Mouse (Mus musculus): ENCODE results near the gene Ccdc43.

Gene Ccdc43

GRCm38 (mm10) chr11:102665637-102666435, 31.7 kb downstream of the Ccdc43 start:
- DNase-seq (ENCODE audit: extremely low spot score, low read depth, low spot score): no peak

DNA sequence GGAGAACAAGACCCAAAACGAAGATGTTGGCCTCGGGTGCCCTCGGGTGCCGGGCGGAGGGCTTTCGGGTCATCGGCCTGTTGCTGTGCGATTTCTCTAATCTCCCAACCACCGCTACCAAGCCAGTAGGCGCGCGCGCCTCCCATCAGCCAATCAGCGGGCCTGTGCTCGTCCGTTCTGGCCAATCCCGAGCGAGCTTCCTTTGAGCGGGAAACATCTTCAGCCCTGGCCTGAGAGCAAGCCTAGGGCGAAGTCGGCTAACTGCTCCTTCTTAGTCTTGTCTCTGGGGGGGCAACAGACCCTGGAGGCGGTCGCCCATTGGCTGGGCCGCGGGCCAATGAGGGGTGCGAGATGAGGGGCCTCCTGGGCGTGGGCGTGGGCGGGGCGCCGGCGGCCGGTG, 32.4 kb downstream of the Ccdc43 start:
- DNase-seq (ENCODE audit: extremely low spot score, low read depth, low spot score): no peak

DNA sequence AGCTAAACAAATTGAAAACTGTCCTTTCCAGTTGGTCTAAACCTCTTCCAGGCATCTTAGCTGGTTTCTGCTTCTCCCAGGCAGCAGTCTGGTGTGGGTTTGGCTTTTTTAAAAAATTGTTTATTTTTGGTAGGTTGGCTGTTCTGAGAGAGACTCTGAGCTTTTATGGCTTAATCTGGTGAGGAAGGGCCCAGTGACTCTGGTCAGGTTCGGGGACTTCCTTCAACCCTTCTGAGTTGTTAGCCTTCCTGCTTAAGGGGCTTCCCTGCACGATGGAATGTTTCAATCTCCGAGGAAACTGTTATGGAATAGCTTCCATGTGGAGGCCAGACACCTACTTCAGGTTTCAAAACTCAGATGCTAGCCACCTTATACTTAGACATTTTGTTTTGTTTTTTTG, 34.2 kb downstream of the Ccdc43 start, which contains the start of gene Meioc:
Gene Meioc (plus strand): TSS at position 301 of the 400 bp plus-strand sequence.
- DNase-seq (ENCODE audit: extremely low spot score, low read depth, low spot score): no peak

DNA sequence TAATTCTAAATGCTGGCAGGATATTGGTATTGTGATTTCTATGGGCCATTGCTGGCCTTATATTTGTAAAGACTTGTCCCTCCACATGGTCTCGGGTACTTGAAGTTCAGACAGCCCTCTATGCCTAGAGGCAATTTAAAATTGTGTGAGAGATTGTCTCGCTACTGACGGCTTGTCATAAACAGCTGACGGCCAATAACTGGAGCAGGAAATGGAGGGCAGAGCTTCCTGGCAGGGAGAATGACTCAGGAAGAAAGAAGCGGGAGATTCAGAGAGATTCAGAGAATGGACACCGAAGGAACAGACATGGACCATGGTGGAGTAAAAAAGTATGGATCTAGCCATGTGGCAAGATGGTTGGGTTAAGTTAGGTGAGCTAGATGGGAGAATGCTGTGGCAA, 40.7 kb downstream of the Ccdc43 start:
- DNase-seq (ENCODE audit: extremely low spot score, low read depth, low spot score): no peak

DNA sequence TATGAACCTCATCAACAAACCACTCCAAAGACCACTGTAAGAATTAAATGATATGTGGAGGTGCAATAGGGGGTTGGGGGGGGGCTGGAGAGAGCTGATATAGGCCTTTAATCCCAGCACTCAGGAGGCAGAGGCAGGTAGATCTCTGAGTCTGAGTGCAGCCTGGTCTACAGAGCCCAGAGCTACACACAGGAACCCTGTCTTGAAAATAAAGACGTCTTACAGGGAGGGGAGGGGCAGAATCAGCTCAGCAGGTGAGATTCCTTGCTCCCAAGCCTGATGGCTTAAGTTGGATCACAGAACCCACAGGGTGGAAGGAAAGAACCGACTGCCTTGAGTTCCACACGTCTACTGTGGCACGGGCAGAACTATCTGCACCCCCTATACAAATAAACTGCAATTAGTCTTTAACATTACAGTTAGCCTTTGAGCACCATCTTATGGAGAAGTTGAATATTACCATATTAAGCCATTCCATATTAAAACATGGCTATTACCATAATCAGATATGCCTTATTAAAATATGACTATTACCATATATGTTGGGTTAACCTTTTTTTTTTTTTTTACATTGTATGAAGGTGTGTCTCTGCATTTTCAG, 41.2 kb downstream of the Ccdc43 start:
- DNase-seq (ENCODE audit: extremely low spot score, low read depth, low spot score): no peak

- no peak for DNase-seq (ENCODE audit: extremely low spot score, low read depth, low spot score)
Measured at GRCm38 (mm10) chr11:102655888-102656287, 41.7 kb downstream of the Ccdc43 start.

GRCm38 (mm10) chr11:102652844-102653243, 44.7 kb downstream of the Ccdc43 start:
- no peak for DNase-seq (ENCODE audit: extremely low spot score, low read depth, low spot score)

- no peak for DNase-seq (ENCODE audit: extremely low spot score, low read depth, low spot score)
Measured at GRCm38 (mm10) chr11:102651381-102651780, 46.2 kb downstream of the Ccdc43 start.

DNA sequence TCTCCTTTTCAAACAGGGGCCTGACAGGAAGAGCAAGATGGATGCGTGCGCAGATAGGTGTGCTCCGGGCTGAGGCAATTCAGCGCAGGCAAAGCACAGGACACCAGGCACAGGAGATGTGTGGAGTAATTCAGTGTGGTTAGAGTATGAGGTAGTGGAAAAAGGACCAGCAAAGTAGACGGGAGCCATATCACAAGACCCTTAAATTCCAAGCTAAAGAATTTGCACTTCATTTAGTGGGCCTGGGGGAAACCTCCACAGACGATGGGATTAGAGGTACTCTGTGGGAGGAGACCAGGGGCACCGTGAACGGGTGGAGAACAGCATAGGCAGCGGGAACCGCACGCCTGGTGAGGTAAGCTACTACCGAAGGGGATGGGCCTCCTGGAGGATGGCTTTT, 49.7 kb downstream of the Ccdc43 start:
- DNase-seq (ENCODE audit: extremely low spot score, low read depth, low spot score): no peak

DNA sequence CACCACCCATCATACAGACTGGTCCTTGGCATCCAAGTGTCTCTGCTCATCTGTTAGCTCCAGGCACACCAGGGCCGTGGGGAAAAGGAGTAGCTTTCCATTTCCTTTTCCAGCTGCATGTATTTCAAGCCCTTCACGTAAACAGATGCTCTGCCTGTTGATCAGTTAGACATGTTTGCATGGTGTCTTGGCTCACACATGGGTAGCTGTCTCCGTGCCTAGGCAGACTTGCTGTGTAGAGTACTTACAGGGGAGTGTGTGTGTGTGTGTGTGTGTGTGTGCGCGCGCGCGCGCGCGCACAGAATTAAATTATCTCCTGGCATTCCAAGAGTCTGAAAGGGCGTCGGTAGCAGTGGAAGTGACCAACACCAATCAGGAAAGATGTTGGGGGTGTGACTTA, 51.4 kb downstream of the Ccdc43 start:
- no peak for DNase-seq (ENCODE audit: extremely low spot score, low read depth, low spot score)

DNA sequence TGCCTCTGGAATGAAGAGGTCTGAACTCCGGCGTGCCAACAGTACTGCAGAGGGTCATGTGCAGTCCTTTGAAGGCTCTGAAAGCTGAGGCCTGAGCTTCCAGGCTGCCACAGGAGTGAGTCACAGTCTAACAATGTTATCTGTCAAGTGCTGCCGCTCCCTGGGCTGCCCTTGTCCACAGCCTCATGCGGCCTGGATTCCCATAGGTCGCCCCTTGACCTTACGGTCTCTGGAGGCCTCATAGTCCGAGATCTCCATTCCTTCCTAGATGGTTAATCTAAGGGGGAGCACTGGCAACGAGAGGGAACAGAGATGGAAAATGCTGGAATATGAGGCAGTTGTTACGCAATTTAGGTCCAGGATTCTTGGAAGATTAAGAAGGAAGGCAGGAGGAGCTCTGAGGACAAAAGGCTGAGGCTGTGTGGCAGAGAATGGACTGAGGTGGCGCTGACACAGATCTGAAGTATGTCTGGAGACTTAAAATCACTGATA, 53.6 kb downstream of the Ccdc43 start:
- DNase-seq (ENCODE audit: extremely low spot score, low read depth, low spot score): no peak

- no peak for DNase-seq (ENCODE audit: extremely low spot score, low read depth, low spot score)
Measured at GRCm38 (mm10) chr11:102636887-102637286, 60.7 kb downstream of the Ccdc43 start.

Measured in hindlimb bud, embryonic 11.5 days (tissue).